Mouse (Mus musculus) midbrain, postnatal 0 days (tissue): ENCODE measurements at regions not wholly inside any gene's neighbourhood (a gene's known extent, or its start where the extent isn't known, plus 50 kb on each side); places are given as distances from the start of the nearest gene placed in this dataset.

Experiments
- ATAC-seq: fragments of 200-750 bp; cut with Nextera tagmentation; 2 replicates; pipeline ENCODE4 v1.8.0; 2017; ENCODE audit warnings: moderate number of reproducible peaks, mild to moderate bottlenecking, moderate TSS enrichment, moderate library complexity; ENCODE audit not compliant: low FRiP score
- DNase-seq: peaks from one replicate; pipeline ENCODE4 v3.0.0-alpha.2; 2015; ENCODE audit warnings: low spot score
- H3K27ac ChIP-seq: fragments of 300-500 bp; sonication (generic); 2 replicates; pipeline ENCODE4 v1.5.1; 2014; ENCODE audit warnings: low read depth, mild to moderate bottlenecking, low read length, mixed read lengths
- H3K27me3 ChIP-seq: fragments of 300-500 bp; sonication (generic); 2 replicates; pipeline ENCODE4 v1.6.1; 2014; ENCODE audit warnings: low read length, control low read depth, mixed read lengths; ENCODE audit not compliant: insufficient read depth
- H3K36me3 ChIP-seq: fragments of 300-500 bp; sonication (generic); 2 replicates; pipeline ENCODE4 v1.6.1; 2014; ENCODE audit warnings: low read length, control low read depth, mixed read lengths; ENCODE audit not compliant: insufficient read depth
- H3K4me1 ChIP-seq: fragments of 300-500 bp; sonication (generic); 2 replicates; pipeline ENCODE4 v1.6.1; 2014; ENCODE audit warnings: mild to moderate bottlenecking, control low read depth, antibody characterized with exemption, low read length, mixed read lengths; ENCODE audit not compliant: insufficient read depth
- H3K4me2 ChIP-seq: fragments of 300-500 bp; sonication (generic); 2 replicates; pipeline ENCODE4 v1.6.1; 2014; ENCODE audit warnings: low read depth, mild to moderate bottlenecking, low read length, mixed read lengths; ENCODE audit not compliant: poor library complexity, severe bottlenecking
- H3K4me3 ChIP-seq: fragments of 300-500 bp; sonication (generic); 2 replicates; pipeline ENCODE4 v1.5.1; 2014; ENCODE audit warnings: low read depth, mild to moderate bottlenecking, low read length, moderate library complexity
- H3K9ac ChIP-seq: fragments of 300-500 bp; sonication (generic); replicated peaks from 2 replicates; pipeline ENCODE4 v1.6.1; 2014; ENCODE audit warnings: mild to moderate bottlenecking, low read length, moderate library complexity, mixed read lengths; ENCODE audit not compliant: poor library complexity, severe bottlenecking
- H3K9me3 ChIP-seq: fragments of 300-500 bp; sonication (generic); 2 replicates; pipeline ENCODE4 v1.6.1; 2016; ENCODE audit warnings: low read length, control low read depth
- CTCF ChIP-seq: IDR thresholded peaks from 2 replicates; pipeline ENCODE4 v1.5.1; 2016; ENCODE audit warnings: antibody characterized with exemption, mild to moderate bottlenecking
- WGBS: fragments of 180-500 bp; shearing (Covaris S2); extraction: QIAGEN DNeasy Blood & Tissue Kit; methylation state at CpG from one replicate; pipeline ENCODE4 v1.1.7; 2014; 5-methylcytosine and 5-hydroxymethylcytosine counted together

GRCm38 (mm10) chr1:186234536-186234935 lies 117.4 kb upstream of the Lyplal1 start:
- H3K4me1 ChIP-seq: no peaks in the 10 kb centered on the region
- H3K27ac ChIP-seq: no peak overlapping the region
- no peak for TF ChIP-seq CTCF
- H3K4me2 ChIP-seq: no peak overlapping the region
- H3K9ac ChIP-seq: no peak overlapping the region
- DNase-seq: no peak
- no peaks in the 10 kb centered on the region for H3K9me3 ChIP-seq
- 79% methylated on average over 6 of the region's 6 CpGs for WGBS
- no peak overlapping the region for H3K4me3 ChIP-seq
- no peaks in the 10 kb centered on the region for H3K36me3 ChIP-seq
- H3K27me3 ChIP-seq: no peaks in the 10 kb centered on the region
- ATAC-seq: no peak

- no peak overlapping the region for H3K4me2 ChIP-seq
- H3K27me3 ChIP-seq: no peaks in the 10 kb centered on the region
- ATAC-seq: no peak
- no peaks in the 10 kb centered on the region for H3K36me3 ChIP-seq
- WGBS: 75% methylated on average over 5 of the region's 5 CpGs
- H3K9me3 ChIP-seq: no peaks in the 10 kb centered on the region
- H3K4me1 ChIP-seq: no peaks in the 10 kb centered on the region
- TF ChIP-seq CTCF: no peak
- H3K4me3 ChIP-seq: no peak overlapping the region
- H3K27ac ChIP-seq: no peak overlapping the region
- no peak overlapping the region for H3K9ac ChIP-seq
- no peak for DNase-seq
Observed at GRCm38 (mm10) chr1:186230476-186230875, 113.4 kb upstream of the Lyplal1 start.

- no peak for ATAC-seq
- no peaks in the 10 kb centered on the region for H3K36me3 ChIP-seq
- WGBS: 85% methylated on average over 6 of the region's 6 CpGs
Observed at GRCm38 (mm10) chr1:186229856-186230255, 112.7 kb upstream of the Lyplal1 start.

GRCm38 (mm10) chr1:186228396-186228795 lies 111.3 kb upstream of the Lyplal1 start:
- DNase-seq (no peak), ATAC-seq (no peak)
- WGBS: 87% methylated on average over 4 of the region's 4 CpGs
- Histone ChIP-seq H3K27ac (no peak overlapping the region), H3K4me3 (no peak overlapping the region), H3K9ac (no peak overlapping the region), H3K4me2 (no peak overlapping the region), H3K4me1 (no peaks in the 10 kb centered on the region), H3K36me3 (no peaks in the 10 kb centered on the region), H3K27me3 (no peaks in the 10 kb centered on the region), H3K9me3 (no peaks in the 10 kb centered on the region)
- no peak for TF ChIP-seq CTCF

More at GRCm38 (mm10) chr1:186229856-186230255, 112.7 kb upstream of the Lyplal1 start:
- Histone ChIP-seq H3K4me2 (no peak overlapping the region), H3K4me1 (no peaks in the 10 kb centered on the region), H3K9ac (no peak overlapping the region), H3K27ac (no peak overlapping the region), H3K9me3 (no peaks in the 10 kb centered on the region), H3K4me3 (no peak overlapping the region), H3K27me3 (no peaks in the 10 kb centered on the region)
- no peak for TF ChIP-seq CTCF
- DNase-seq: no peak

- Histone ChIP-seq H3K27me3 (no peaks in the 10 kb centered on the region), H3K9ac (no peak overlapping the region), H3K27ac (no peak overlapping the region), H3K9me3 (no peaks in the 10 kb centered on the region), H3K4me1 (no peaks in the 10 kb centered on the region), H3K4me2 (no peak overlapping the region), H3K4me3 (no peak overlapping the region), H3K36me3 (no peaks in the 10 kb centered on the region)
- ATAC-seq: no peak
- DNase-seq: no peak
- no peak for TF ChIP-seq CTCF
- WGBS: 79% methylated on average over 5 of the region's 5 CpGs
Observed at GRCm38 (mm10) chr1:186224231-186224630, 107.1 kb upstream of the Lyplal1 start.

- H3K4me3 ChIP-seq: no peak overlapping the region
- no peaks in the 10 kb centered on the region for H3K4me1 ChIP-seq
- TF ChIP-seq CTCF: no peak
- no peaks in the 10 kb centered on the region for H3K27me3 ChIP-seq
- H3K9me3 ChIP-seq: no peaks in the 10 kb centered on the region
- no peak overlapping the region for H3K27ac ChIP-seq
- H3K9ac ChIP-seq: no peak overlapping the region
- no peak overlapping the region for H3K4me2 ChIP-seq
- DNase-seq (peak; percentile 48), ATAC-seq (no peak)
- 36% methylated on average over 7 of the region's 7 CpGs for WGBS
- no peaks in the 10 kb centered on the region for H3K36me3 ChIP-seq
Observed at GRCm38 (mm10) chr1:186223417-186223816, 106.3 kb upstream of the Lyplal1 start.
